Mouse (Mus musculus) liver, embryonic 14.5 days (tissue): ENCODE results near the gene Lrrc61. TPM values are rescaled to one million over a fixed set of nuclear protein-coding genes. Genes with fewer than 3 reads are reported as not detected.

Experiments used
- ATAC-seq: fragments of 200-750 bp; cut with Nextera tagmentation; 2 replicates; pipeline ENCODE4 v1.8.0; 2017; ENCODE audit warnings: moderate number of reproducible peaks, mild to moderate bottlenecking, moderate library complexity; ENCODE audit not compliant: insufficient read depth
- DNase-seq, 3 experiments: peaks; one replicate each; pipeline ENCODE4 v3.0.0-alpha.2; 2012 to 2013; ENCODE audit warnings: low read depth in 3 of 3, low spot score in 3 of 3
- H3K27ac ChIP-seq: fragments of 300-500 bp; sonication (generic); 2 replicates; pipeline ENCODE4 v1.5.1; 2014; ENCODE audit warnings: moderate library complexity, mild to moderate bottlenecking, control low read depth, inconsistent platforms
- H3K27me3 ChIP-seq: fragments of 300-500 bp; sonication (generic); 2 replicates; pipeline ENCODE4 v1.6.1; 2014; ENCODE audit warnings: mild to moderate bottlenecking, low read length, moderate library complexity; ENCODE audit not compliant: control insufficient read depth, insufficient read depth
- H3K36me3 ChIP-seq: fragments of 300-500 bp; sonication (generic); replicated peaks from 2 replicates; pipeline ENCODE4 v1.6.1; 2014; ENCODE audit warnings: low read depth; ENCODE audit not compliant: control insufficient read depth, insufficient read depth
- H3K4me1 ChIP-seq, 2 experiments: fragments of 200-500 bp in 1 of 2; fragments of 300-500 bp in 1 of 2; sonication (generic) in 1 of 2; replicated peaks; 2 replicates each; pipeline ENCODE4 v1.6.1; 2012 to 2014; ENCODE audit warnings: antibody characterized with exemption in 1 of 2, inconsistent platforms in 1 of 2, low read length in 1 of 2; ENCODE audit not compliant: control insufficient read depth in 2 of 2, insufficient read depth in 2 of 2
- H3K4me2 ChIP-seq: fragments of 300-500 bp; sonication (generic); 2 replicates; pipeline ENCODE4 v1.6.1; 2014; ENCODE audit warnings: low read depth, mild to moderate bottlenecking, control low read depth, moderate library complexity
- H3K4me3 ChIP-seq, 2 experiments: fragments of 200-500 bp in 1 of 2; fragments of 300-500 bp in 1 of 2; sonication (generic) in 1 of 2; 2 replicates each; pipeline ENCODE4 v1.5.1; 2012 to 2014; ENCODE audit warnings: low read depth in 2 of 2, low read length in 2 of 2, mild to moderate bottlenecking in 2 of 2, control low read depth in 1 of 2, inconsistent platforms in 1 of 2, moderate library complexity in 1 of 2; ENCODE audit not compliant: insufficient read depth in 1 of 2
- H3K9ac ChIP-seq: fragments of 300-500 bp; sonication (generic); replicated peaks from 2 replicates; pipeline ENCODE4 v1.6.1; 2014; ENCODE audit warnings: mild to moderate bottlenecking, control low read depth, moderate library complexity
- H3K9me3 ChIP-seq: fragments of 300-500 bp; sonication (generic); 2 replicates; pipeline ENCODE4 v1.6.1; 2016; ENCODE audit warnings: low read length, mixed read lengths; ENCODE audit not compliant: control insufficient read depth
- CTCF ChIP-seq: IDR thresholded peaks from 2 replicates; pipeline ENCODE4 v1.5.1; 2016; ENCODE audit warnings: antibody characterized with exemption, low read depth, control low read depth
- EP300 ChIP-seq: IDR thresholded peaks from 2 replicates; pipeline ENCODE4 v1.6.1; 2016; ENCODE audit warnings: antibody characterized with exemption, low read depth
- WGBS: fragments of 180-500 bp; shearing (Covaris S2); extraction: QIAGEN DNeasy Blood & Tissue Kit; methylation state at CpG from one replicate; pipeline ENCODE4 v1.1.7; 2014; ENCODE audit not compliant: insufficient replicate concordance; 5-methylcytosine and 5-hydroxymethylcytosine counted together
- polyA plus RNA-seq, 2 experiments: library from polyadenylated mRNA; depleted of rRNA in 1 of 2; stranded (reverse) in 1 of 2; unstranded in 1 of 2; fragments of >200 nt; fragmentation: Nextera tagmentation in 1 of 2; extraction: Ambion mirVana in 1 of 2; gene quantifications; 2 replicates each; pipeline versions ENCODE4 v1.2.1 to v1.2.3; 2012 to 2014

Gene Lrrc61
- polyA plus RNA-seq, 2 experiments = 1.7 to 2.8 TPM

- 27% methylated on average over 5 of the region's 5 CpGs for WGBS
- H3K27ac ChIP-seq = no peak overlapping the region
- no peaks in the 10 kb centered on the region for H3K9me3 ChIP-seq
- no peak for TF ChIP-seq EP300
- TF ChIP-seq CTCF = no peak
- H3K36me3 ChIP-seq = no peaks in the 10 kb centered on the region
- ATAC-seq (no peak), DNase-seq (no peak)
- no peaks in the 10 kb centered on the region for H3K27me3 ChIP-seq
- H3K4me1 ChIP-seq = no peaks in the 10 kb centered on the region; a peak in 1 of 4 replicates
- H3K4me2 ChIP-seq = no peak overlapping the region
- no peak overlapping the region for H3K4me3 ChIP-seq
- H3K9ac ChIP-seq = no peak overlapping the region
These were observed 24.1 kb downstream of the Lrrc61 start for GRCm38 (mm10) chr6:48578736-48579135.

- no peak for DNase-seq
- no peak for ATAC-seq
- Histone ChIP-seq H3K36me3 (no peaks in the 10 kb centered on the region), H3K4me1 (no peaks in the 10 kb centered on the region; a peak in 1 of 4 replicates), H3K4me2 (no peak overlapping the region), H3K27ac (no peak overlapping the region), H3K4me3 (no peak overlapping the region), H3K9me3 (no peaks in the 10 kb centered on the region), H3K27me3 (no peaks in the 10 kb centered on the region), H3K9ac (no peak overlapping the region)
- 3% methylated on average over 5 of the region's 5 CpGs for WGBS
- no peak for TF ChIP-seq EP300
- no peak for TF ChIP-seq CTCF
These were observed 24.6 kb downstream of the Lrrc61 start for GRCm38 (mm10) chr6:48579215-48579648.

GRCm38 (mm10) chr6:48581257-48581656, 26.7 kb downstream of the Lrrc61 start:
- DNase-seq (no peak), ATAC-seq (no peak)
- Histone ChIP-seq H3K9me3 (no peaks in the 10 kb centered on the region), H3K27me3 (no peaks in the 10 kb centered on the region), H3K36me3 (no peaks in the 10 kb centered on the region), H3K4me1 (no peaks in the 10 kb centered on the region; a peak in 1 of 4 replicates), H3K4me3 (no peak overlapping the region), H3K4me2 (no peak overlapping the region), H3K27ac (no peak overlapping the region), H3K9ac (no peak overlapping the region)
- TF ChIP-seq CTCF = no peak
- no peak for TF ChIP-seq EP300
- 40% methylated on average over 3 of the region's 3 CpGs for WGBS

DNA sequence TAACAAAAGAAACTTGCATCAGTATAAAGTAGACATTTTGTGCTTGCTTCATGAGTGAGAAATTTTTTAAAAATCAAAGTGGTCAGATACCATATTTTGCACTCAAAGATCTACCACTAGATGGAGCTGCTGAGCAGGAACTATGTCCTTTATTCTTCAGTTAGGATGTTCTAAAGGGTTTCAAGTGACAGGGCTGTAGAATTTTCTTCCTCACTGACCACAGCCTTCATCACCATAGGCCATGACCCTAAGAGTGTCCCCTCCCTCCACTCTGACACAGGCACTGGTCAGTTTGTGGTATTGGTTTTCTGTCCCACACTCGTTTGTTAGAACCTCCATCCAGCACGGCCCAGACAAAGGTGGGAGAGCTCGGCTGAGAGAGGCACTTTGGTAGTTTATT, 27.4 kb downstream of the Lrrc61 start:
- no peak for ATAC-seq
- no peaks in the 10 kb centered on the region for H3K9me3 ChIP-seq
- DNase-seq = peak in 1 of 3 experiments; percentile 36
- no peaks in the 10 kb centered on the region for H3K36me3 ChIP-seq
- H3K4me1 ChIP-seq = no peaks in the 10 kb centered on the region; a peak in 1 of 4 replicates
- TF ChIP-seq CTCF (peak; percentile 62), EP300 (no peak)
- no peak overlapping the region for H3K27ac ChIP-seq
- no peak overlapping the region for H3K4me2 ChIP-seq
- H3K4me3 ChIP-seq = no peak overlapping the region
- no peaks in the 10 kb centered on the region for H3K27me3 ChIP-seq
- WGBS = 52% methylated on average over 3 of the region's 3 CpGs
- H3K9ac ChIP-seq = no peak overlapping the region

DNA sequence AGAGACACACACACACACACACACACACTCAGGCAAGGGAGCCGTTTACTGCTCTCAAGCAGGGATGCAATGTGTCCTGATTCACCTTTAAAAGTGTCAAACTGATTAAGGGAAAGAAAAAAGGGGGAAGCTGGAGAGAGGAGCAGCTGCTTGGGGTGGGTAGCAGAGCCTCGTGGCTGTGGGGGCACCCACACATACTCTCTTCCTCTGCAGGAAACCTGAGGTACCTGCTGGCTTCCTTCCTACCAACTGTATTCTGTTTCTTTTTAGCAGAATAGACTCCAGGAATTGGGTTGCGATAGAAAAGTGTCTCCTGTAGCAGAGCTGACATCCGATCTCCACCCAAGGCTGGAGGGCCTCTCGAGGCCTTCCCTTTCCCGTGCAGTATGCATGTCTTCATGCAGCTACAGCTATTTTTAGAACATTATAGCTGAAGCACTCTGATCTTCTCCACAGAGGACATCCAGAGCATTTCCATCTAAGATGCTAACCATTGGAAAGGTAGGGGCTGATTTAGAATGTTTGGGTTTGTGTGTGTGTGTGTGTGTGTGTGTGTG, 34.7 kb downstream of the Lrrc61 start, which contains the start of gene Gm45021:
TSS of gene Gm45021 (plus strand) at position 417 of the 557 bp plus-strand sequence.
- H3K9me3 ChIP-seq = no peaks in the 10 kb centered on the region
- no peak for ATAC-seq

More for the DNA sequence above, 34.7 kb downstream of the Lrrc61 start, which contains the start of gene Gm45021:
- no peak for DNase-seq
- Histone ChIP-seq H3K4me3 (no peak within 1 kb of the TSS), H3K4me1 (0 out of 4 replicates have a peak, but pooled peaks cover 0 to 2% of the 10 kb centered on the region in 2 experiments), H3K27ac (no peak within 1 kb of the TSS), H3K27me3 (no peaks in the 10 kb centered on the region), H3K4me2 (no peak within 1 kb of the TSS), H3K9ac (no peak within 1 kb of the TSS), H3K36me3 (no peaks in the 10 kb centered on the region)
- WGBS = 10% methylated on average over 6 of the region's 6 CpGs
- no peak for TF ChIP-seq CTCF
